Mouse (Mus musculus): ENCODE measurements at regions not wholly inside any gene's neighbourhood (a gene's known extent, or its start where the extent isn't known, plus 50 kb on each side); places are given as distances from the start of the nearest gene placed in this dataset.

- no peak for TF ChIP-seq CTCF (IDR thresholded peaks at IDR 0.05; ENCODE audit: low read depth, low read length)
- no peak for TF ChIP-seq POLR2A (IDR thresholded peaks at IDR 0.05; ENCODE audit: insufficient read depth, low read length)
- no peak for TF ChIP-seq EP300 (IDR thresholded peaks at IDR 0.05; ENCODE audit: insufficient read depth, low read depth, low read length)
These were observed 587.6 kb upstream of the Pou3f3 start for GRCm38 (mm10) chr1:42107925-42108324.

Data from ES-Bruce4 (cell line).